Mouse (Mus musculus): Measurements from ENCODE around the gene Trpc4ap.

DNA sequence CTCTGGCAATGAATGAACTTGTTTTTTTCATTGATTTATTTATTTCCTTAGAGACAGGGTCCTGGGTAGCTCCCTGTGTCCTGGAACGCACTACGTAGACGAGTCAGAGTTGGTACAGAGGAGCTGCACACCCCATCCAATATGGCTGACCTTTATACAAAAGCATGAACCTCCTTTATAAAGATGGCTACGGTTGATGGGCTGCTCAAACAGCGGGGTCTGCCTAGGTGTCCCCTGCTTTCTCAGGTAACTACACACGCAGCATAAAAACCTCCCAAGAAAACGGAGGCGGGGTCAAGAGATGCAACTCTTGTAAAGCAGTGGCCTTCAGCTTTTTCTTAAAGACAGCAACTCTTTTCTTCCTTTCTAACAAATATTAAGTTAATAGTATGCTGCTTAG is 24.3 kb downstream of the Trpc4ap start:
- TF ChIP-seq MAX (IDR thresholded peaks at IDR 0.05) (no peak), CTCF (IDR thresholded peaks at IDR 0.05; ENCODE audit: control insufficient read depth, insufficient read depth, insufficient read length) (no peak), MYOD1 (IDR thresholded peaks at IDR 0.05; ENCODE audit: control insufficient read depth, insufficient read length, low read depth) (no peak), MYOG (IDR thresholded peaks at IDR 0.05; ENCODE audit: control insufficient read depth, extremely low read depth, insufficient read length) (no peak), USF1 (IDR thresholded peaks at IDR 0.05; ENCODE audit: low read depth) (no peak)
